Mouse (Mus musculus): Measurements from ENCODE around the gene Sebox.

GRCm38 (mm10) chr11:78463286-78464036 is 39.8 kb upstream of the Sebox start:
- TF ChIP-seq CTCF (IDR thresholded peaks at IDR 0.05; ENCODE audit: low read depth, low read length) (no peak), TAL1 (conservative IDR thresholded peaks at IDR 0.05; ENCODE audit: low read depth, low read length) (no peak), GATA1 (IDR thresholded peaks at IDR 0.05; ENCODE audit: borderline replicate concordance, low read length) (no peak)
